Mouse (Mus musculus) E14TG2a.4 (cell line): ENCODE measurements at regions not wholly inside any gene's neighbourhood (a gene's known extent, or its start where the extent isn't known, plus 50 kb on each side); places are given as distances from the start of the nearest gene placed in this dataset.

ENCODE experiments used
- H3K27me3 ChIP-seq: 2 replicates; pipeline ENCODE4 v1.6.1; 2014; ENCODE audit warnings: low read length, control low read depth; ENCODE audit not compliant: insufficient read depth
- H3K36me3 ChIP-seq: 2 replicates; pipeline ENCODE4 v1.6.1; 2014; ENCODE audit warnings: low read length, control low read depth; ENCODE audit not compliant: insufficient read depth
- H3K4me1 ChIP-seq: replicated peaks from 2 replicates; pipeline ENCODE4 v1.6.1; 2014; ENCODE audit warnings: low read depth, low read length, control low read depth
- H3K4me3 ChIP-seq: replicated peaks from 2 replicates; pipeline ENCODE4 v1.5.1; 2014; ENCODE audit warnings: mild to moderate bottlenecking, low read length
- H3K9me3 ChIP-seq: 2 replicates; pipeline ENCODE4 v1.6.1; 2014; ENCODE audit warnings: low read length, control low read depth
- CTCF ChIP-seq: conservative IDR thresholded peaks from 2 replicates; pipeline ENCODE4 v1.5.1; 2014; ENCODE audit warnings: low read length
- NANOG ChIP-seq: IDR thresholded peaks from 2 replicates; pipeline ENCODE4 v1.6.1; 2014; ENCODE audit warnings: borderline replicate concordance, low read length, mixed read lengths
- POU5F1 ChIP-seq: IDR thresholded peaks from 2 replicates; pipeline ENCODE4 v1.6.1; 2014; ENCODE audit warnings: low read length, borderline replicate concordance

- TF ChIP-seq NANOG (no peak), CTCF (no peak), POU5F1 (no peak)
- Histone ChIP-seq H3K27me3 (peaks cover 92% of the 10 kb centered on the region), H3K9me3 (no peaks in the 10 kb centered on the region), H3K4me3 (peak overlapping the region; percentile 79), H3K4me1 (peaks cover 56% of the 10 kb centered on the region), H3K36me3 (no peaks in the 10 kb centered on the region)
Observed at GRCm38 (mm10) chr2:94241301-94242050, 83.7 kb upstream of the Hsd17b12 start.

GRCm38 (mm10) chr2:94240411-94240810, 82.6 kb upstream of the Hsd17b12 start:
- no peaks in the 10 kb centered on the region for H3K36me3 ChIP-seq
- H3K4me3 ChIP-seq = peak overlapping the region; percentile 79
- TF ChIP-seq POU5F1 (no peak), CTCF (no peak), NANOG (no peak)
- peaks cover 90% of the 10 kb centered on the region for H3K27me3 ChIP-seq
- H3K4me1 ChIP-seq = peaks cover 45% of the 10 kb centered on the region
- no peaks in the 10 kb centered on the region for H3K9me3 ChIP-seq

GRCm38 (mm10) chr2:94239573-94239972, 81.8 kb upstream of the Hsd17b12 start:
- H3K4me1 ChIP-seq = peaks cover 38% of the 10 kb centered on the region

GRCm38 (mm10) chr2:94236479-94236878, 78.7 kb upstream of the Hsd17b12 start:
- Histone ChIP-seq H3K9me3 (no peaks in the 10 kb centered on the region), H3K4me1 (peaks cover 13% of the 10 kb centered on the region), H3K36me3 (no peaks in the 10 kb centered on the region), H3K27me3 (peaks cover 59% of the 10 kb centered on the region), H3K4me3 (no peak overlapping the region)
- TF ChIP-seq CTCF = no peak
- TF ChIP-seq NANOG = no peak
- TF ChIP-seq POU5F1 = no peak

More at GRCm38 (mm10) chr2:94239573-94239972, 81.8 kb upstream of the Hsd17b12 start:
- peaks cover 89% of the 10 kb centered on the region for H3K27me3 ChIP-seq
- no peaks in the 10 kb centered on the region for H3K36me3 ChIP-seq
- H3K4me3 ChIP-seq = no peak overlapping the region
- H3K9me3 ChIP-seq = no peaks in the 10 kb centered on the region
- no peak for TF ChIP-seq NANOG
- TF ChIP-seq POU5F1 = no peak
- no peak for TF ChIP-seq CTCF

GRCm38 (mm10) chr2:94233597-94233996, 75.8 kb upstream of the Hsd17b12 start:
- H3K27me3 ChIP-seq = peaks cover 30% of the 10 kb centered on the region
- H3K4me1 ChIP-seq = no peaks in the 10 kb centered on the region
- no peaks in the 10 kb centered on the region for H3K9me3 ChIP-seq
- no peaks in the 10 kb centered on the region for H3K36me3 ChIP-seq
- no peak overlapping the region for H3K4me3 ChIP-seq
- TF ChIP-seq POU5F1 = no peak
- no peak for TF ChIP-seq CTCF
- no peak for TF ChIP-seq NANOG

GRCm38 (mm10) chr2:94219421-94219820, 61.7 kb upstream of the Hsd17b12 start:
- no peaks in the 10 kb centered on the region for H3K9me3 ChIP-seq
- H3K27me3 ChIP-seq = peaks cover 3% of the 10 kb centered on the region; the same call in 1 of the 2 replicates
- H3K4me1 ChIP-seq = peaks cover 20% of the 10 kb centered on the region
- H3K4me3 ChIP-seq = peak overlapping the region; percentile 45; the same call in 1 of the 2 replicates
- H3K36me3 ChIP-seq = no peaks in the 10 kb centered on the region
- TF ChIP-seq CTCF (no peak), NANOG (no peak), POU5F1 (no peak)

GRCm38 (mm10) chr2:94217481-94217880, 59.7 kb upstream of the Hsd17b12 start:
- H3K27me3 ChIP-seq = no peaks in the 10 kb centered on the region
- no peaks in the 10 kb centered on the region for H3K9me3 ChIP-seq
- TF ChIP-seq POU5F1 = no peak
- TF ChIP-seq NANOG = no peak
- no peak for TF ChIP-seq CTCF
- no peak overlapping the region for H3K4me3 ChIP-seq
- H3K36me3 ChIP-seq = no peaks in the 10 kb centered on the region
- peaks cover 20% of the 10 kb centered on the region for H3K4me1 ChIP-seq

- TF ChIP-seq CTCF = no peak
- Histone ChIP-seq H3K9me3 (no peaks in the 10 kb centered on the region), H3K36me3 (no peaks in the 10 kb centered on the region), H3K4me1 (peaks cover 20% of the 10 kb centered on the region), H3K27me3 (0 out of 2 replicates have a peak, but pooled peaks cover 2% of the 10 kb centered on the region), H3K4me3 (no peak overlapping the region)
Observed at GRCm38 (mm10) chr2:94215455-94215854, 57.7 kb upstream of the Hsd17b12 start.
